Mouse (Mus musculus) midbrain, embryonic 16.5 days (tissue): ENCODE measurements at regions not wholly inside any gene's neighbourhood (a gene's known extent, or its start where the extent isn't known, plus 50 kb on each side); places are given as distances from the start of the nearest gene placed in this dataset.

ENCODE experiments used
- ATAC-seq: fragments of 200-750 bp; cut with Nextera tagmentation; 2 replicates; pipeline ENCODE4 v1.8.0; 2017; ENCODE audit warnings: moderate TSS enrichment
- H3K27ac ChIP-seq: fragments of 300-500 bp; sonication (generic); 2 replicates; pipeline ENCODE4 v1.5.1; 2014; ENCODE audit warnings: mild to moderate bottlenecking, low read length, mixed read lengths
- H3K27me3 ChIP-seq: fragments of 300-500 bp; sonication (generic); 2 replicates; pipeline ENCODE4 v1.6.1; 2014; ENCODE audit warnings: low read depth, low read length, mixed read lengths; ENCODE audit not compliant: control insufficient read depth, insufficient read depth
- H3K36me3 ChIP-seq: fragments of 300-500 bp; sonication (generic); 2 replicates; pipeline ENCODE4 v1.6.1; 2014; ENCODE audit warnings: mild to moderate bottlenecking, low read length, moderate library complexity, mixed read lengths; ENCODE audit not compliant: control insufficient read depth, insufficient read depth
- H3K4me1 ChIP-seq: fragments of 300-500 bp; sonication (generic); 2 replicates; pipeline ENCODE4 v1.6.1; 2014; ENCODE audit warnings: mild to moderate bottlenecking, low read length, mixed read lengths; ENCODE audit not compliant: control insufficient read depth, insufficient read depth
- H3K4me2 ChIP-seq: fragments of 300-500 bp; sonication (generic); 2 replicates; pipeline ENCODE4 v1.6.1; 2014; ENCODE audit warnings: mild to moderate bottlenecking, low read length, mixed read lengths
- H3K4me3 ChIP-seq: fragments of 300-500 bp; sonication (generic); 2 replicates; pipeline ENCODE4 v1.5.1; 2014; ENCODE audit warnings: low read depth, mild to moderate bottlenecking, low read length, moderate library complexity, mixed read lengths
- H3K9ac ChIP-seq: fragments of 300-500 bp; sonication (generic); 2 replicates; pipeline ENCODE4 v1.6.1; 2014; ENCODE audit warnings: low read depth, low read length, mixed read lengths
- H3K9me3 ChIP-seq: fragments of 300-500 bp; sonication (generic); replicated peaks from 2 replicates; pipeline ENCODE4 v1.6.1; 2014; ENCODE audit warnings: mild to moderate bottlenecking, low read length, mixed read lengths; ENCODE audit not compliant: control insufficient read depth, poor library complexity, severe bottlenecking
- WGBS: fragments of 180-500 bp; shearing (Covaris S2); extraction: QIAGEN DNeasy Blood & Tissue Kit; methylation state at CpG from one replicate; pipeline ENCODE4 v1.1.7; 2014; 5-methylcytosine and 5-hydroxymethylcytosine counted together

- Histone ChIP-seq H3K4me3 (no peak overlapping the region), H3K4me2 (no peak overlapping the region), H3K9me3 (no peaks in the 10 kb centered on the region), H3K4me1 (peaks cover 9% of the 10 kb centered on the region; the same call in 1 of the 2 replicates), H3K27ac (no peak overlapping the region), H3K9ac (no peak overlapping the region), H3K36me3 (no peaks in the 10 kb centered on the region), H3K27me3 (no peaks in the 10 kb centered on the region)
- no peak for ATAC-seq
- 93% methylated on average over 14 of the region's 14 CpGs for WGBS
Measured at GRCm38 (mm10) chr6:144940871-144941380, 135.1 kb downstream of the Bcat1 start.

- no peaks in the 10 kb centered on the region for H3K36me3 ChIP-seq
- H3K4me1 ChIP-seq, result no peaks in the 10 kb centered on the region
- no peak overlapping the region for H3K9ac ChIP-seq
- no peaks in the 10 kb centered on the region for H3K27me3 ChIP-seq
- H3K4me2 ChIP-seq, result no peak overlapping the region
- H3K4me3 ChIP-seq, result no peak overlapping the region
- H3K9me3 ChIP-seq, result no peaks in the 10 kb centered on the region
- ATAC-seq, result no peak
- H3K27ac ChIP-seq, result peak overlapping the region; percentile 39; the same call in 1 of the 2 replicates
- WGBS, result 63% methylated on average over 12 of the region's 12 CpGs
Measured at GRCm38 (mm10) chr6:144938613-144939236, 137.3 kb downstream of the Bcat1 start.

GRCm38 (mm10) chr6:144937211-144937610, 138.8 kb downstream of the Bcat1 start:
- no peak overlapping the region for H3K4me2 ChIP-seq
- no peaks in the 10 kb centered on the region for H3K27me3 ChIP-seq
- H3K36me3 ChIP-seq, result no peaks in the 10 kb centered on the region
- 47% methylated on average over 7 of the region's 7 CpGs for WGBS
- H3K27ac ChIP-seq, result no peak overlapping the region
- H3K4me3 ChIP-seq, result no peak overlapping the region
- H3K9ac ChIP-seq, result no peak overlapping the region
- H3K4me1 ChIP-seq, result no peaks in the 10 kb centered on the region
- no peak for ATAC-seq
- no peaks in the 10 kb centered on the region for H3K9me3 ChIP-seq

- ATAC-seq, result no peak
- WGBS, result 74% methylated on average over 6 of the region's 6 CpGs
- Histone ChIP-seq H3K4me1 (no peaks in the 10 kb centered on the region), H3K9ac (no peak overlapping the region), H3K36me3 (no peaks in the 10 kb centered on the region), H3K9me3 (no peaks in the 10 kb centered on the region), H3K4me2 (no peak overlapping the region), H3K4me3 (no peak overlapping the region), H3K27ac (no peak overlapping the region), H3K27me3 (no peaks in the 10 kb centered on the region)
Measured at GRCm38 (mm10) chr6:144933722-144934235, 142.2 kb downstream of the Bcat1 start.

GRCm38 (mm10) chr6:144932402-144932801, 143.6 kb downstream of the Bcat1 start:
- no peak for ATAC-seq
- H3K36me3 ChIP-seq, result no peaks in the 10 kb centered on the region
- H3K9ac ChIP-seq, result no peak overlapping the region
- WGBS, result 90% methylated on average over 7 of the region's 7 CpGs
- H3K4me1 ChIP-seq, result no peaks in the 10 kb centered on the region
- no peak overlapping the region for H3K4me2 ChIP-seq
- H3K27me3 ChIP-seq, result no peaks in the 10 kb centered on the region
- no peak overlapping the region for H3K4me3 ChIP-seq
- H3K27ac ChIP-seq, result no peak overlapping the region
- H3K9me3 ChIP-seq, result no peaks in the 10 kb centered on the region

- 52% methylated on average over 4 of the region's 4 CpGs for WGBS
- ATAC-seq, result no peak
- H3K9ac ChIP-seq, result no peak overlapping the region
- H3K27me3 ChIP-seq, result no peaks in the 10 kb centered on the region
- H3K4me3 ChIP-seq, result no peak overlapping the region
- H3K9me3 ChIP-seq, result no peaks in the 10 kb centered on the region
- no peaks in the 10 kb centered on the region for H3K36me3 ChIP-seq
- H3K27ac ChIP-seq, result no peak overlapping the region
- no peaks in the 10 kb centered on the region for H3K4me1 ChIP-seq
- H3K4me2 ChIP-seq, result no peak overlapping the region
Measured at GRCm38 (mm10) chr6:144929959-144930358, 146.0 kb downstream of the Bcat1 start.

- H3K27me3 ChIP-seq, result no peaks in the 10 kb centered on the region
- H3K36me3 ChIP-seq, result no peaks in the 10 kb centered on the region
- no peaks in the 10 kb centered on the region for H3K4me1 ChIP-seq
- H3K4me3 ChIP-seq, result no peak overlapping the region
- no peak overlapping the region for H3K4me2 ChIP-seq
- no peak overlapping the region for H3K9ac ChIP-seq
- WGBS, result 91% methylated on average over 5 of the region's 5 CpGs
- no peak for ATAC-seq
- no peaks in the 10 kb centered on the region for H3K9me3 ChIP-seq
- H3K27ac ChIP-seq, result no peak overlapping the region
Measured at GRCm38 (mm10) chr6:144929262-144929855, 146.6 kb downstream of the Bcat1 start.

- Histone ChIP-seq H3K27ac (no peak overlapping the region), H3K4me1 (no peaks in the 10 kb centered on the region), H3K4me2 (no peak overlapping the region), H3K9ac (no peak overlapping the region), H3K36me3 (no peaks in the 10 kb centered on the region), H3K4me3 (no peak overlapping the region), H3K27me3 (no peaks in the 10 kb centered on the region), H3K9me3 (no peaks in the 10 kb centered on the region)
- WGBS, result 85% methylated on average over 6 of the region's 6 CpGs
- no peak for ATAC-seq
Measured at GRCm38 (mm10) chr6:144927599-144927998, 145.8 kb upstream of the Sox5 start.

- 86% methylated on average over 3 of the region's 3 CpGs for WGBS
Measured at GRCm38 (mm10) chr6:144922762-144923161, 141.0 kb upstream of the Sox5 start.

More at GRCm38 (mm10) chr6:144922762-144923161, 141.0 kb upstream of the Sox5 start:
- Histone ChIP-seq H3K4me1 (no peaks in the 10 kb centered on the region), H3K27me3 (no peaks in the 10 kb centered on the region), H3K4me3 (no peak overlapping the region), H3K9ac (no peak overlapping the region), H3K27ac (no peak overlapping the region), H3K4me2 (no peak overlapping the region), H3K9me3 (no peaks in the 10 kb centered on the region), H3K36me3 (no peaks in the 10 kb centered on the region)
- ATAC-seq, result no peak
